Mouse (Mus musculus): ENCODE measurements around the gene Elfn1. TPM values are rescaled to one million over a fixed set of nuclear protein-coding genes. Genes with fewer than 3 reads are reported as not detected.
A peak's percentile ranks its signal among the peaks of the same experiment; 100 is the strongest.

Gene Elfn1
- polyA plus RNA-seq, 1 experiment = not detected

- Histone ChIP-seq H3K4me1 (ENCODE audit: control insufficient read depth, insufficient read depth, low read length) (no peaks in the 10 kb centered on the region), H3K4me3 (replicated peaks; ENCODE audit: control insufficient read depth, low read depth, low read length) (no peak overlapping the region), H3K27ac (ENCODE audit: control insufficient read depth, insufficient read depth, low read depth, low read length, poor library complexity) (no peak overlapping the region)
- WGBS = 67% methylated on average over 11 of the region's 11 CpGs
- no peak for TF ChIP-seq POLR2A (IDR thresholded peaks at IDR 0.05; ENCODE audit: borderline replicate concordance, control insufficient read depth, low read depth, low read length)
- no peak for TF ChIP-seq CTCF (IDR thresholded peaks at IDR 0.05; ENCODE audit: control insufficient read depth, insufficient read depth, low read length)
These were observed 13.9 kb downstream of the Elfn1 start for GRCm38 (mm10) chr5:139921666-139922065.

GRCm38 (mm10) chr5:139923867-139924266, 16.1 kb downstream of the Elfn1 start:
- WGBS = 85% methylated on average over 8 of the region's 8 CpGs
- H3K4me1 ChIP-seq (ENCODE audit: control insufficient read depth, insufficient read depth, low read length) = no peaks in the 10 kb centered on the region
- H3K4me3 ChIP-seq (replicated peaks; ENCODE audit: control insufficient read depth, low read depth, low read length) = no peak overlapping the region
- TF ChIP-seq POLR2A (IDR thresholded peaks at IDR 0.05; ENCODE audit: borderline replicate concordance, control insufficient read depth, low read depth, low read length) = no peak
- no peak for TF ChIP-seq CTCF (IDR thresholded peaks at IDR 0.05; ENCODE audit: control insufficient read depth, insufficient read depth, low read length)
- H3K27ac ChIP-seq (ENCODE audit: control insufficient read depth, insufficient read depth, low read depth, low read length, poor library complexity) = no peak overlapping the region

GRCm38 (mm10) chr5:139930102-139930501, 22.4 kb downstream of the Elfn1 start:
- WGBS = 86% methylated on average over 12 of the region's 12 CpGs

GRCm38 (mm10) chr5:139930927-139931351, 23.2 kb downstream of the Elfn1 start:
- H3K27ac ChIP-seq (ENCODE audit: control insufficient read depth, insufficient read depth, low read depth, low read length, poor library complexity) = no peak overlapping the region
- H3K4me1 ChIP-seq (ENCODE audit: control insufficient read depth, insufficient read depth, low read length) = no peaks in the 10 kb centered on the region
- no peak overlapping the region for H3K4me3 ChIP-seq (replicated peaks; ENCODE audit: control insufficient read depth, low read depth, low read length)
- TF ChIP-seq CTCF (IDR thresholded peaks at IDR 0.05; ENCODE audit: control insufficient read depth, insufficient read depth, low read length) (no peak), POLR2A (IDR thresholded peaks at IDR 0.05; ENCODE audit: borderline replicate concordance, control insufficient read depth, low read depth, low read length) (no peak)
- WGBS = 1% methylated on average over 12 of the region's 12 CpGs

More at GRCm38 (mm10) chr5:139930102-139930501, 22.4 kb downstream of the Elfn1 start:
- no peak for TF ChIP-seq POLR2A (IDR thresholded peaks at IDR 0.05; ENCODE audit: borderline replicate concordance, control insufficient read depth, low read depth, low read length)
- TF ChIP-seq CTCF (IDR thresholded peaks at IDR 0.05; ENCODE audit: control insufficient read depth, insufficient read depth, low read length) = no peak
- Histone ChIP-seq H3K4me1 (ENCODE audit: control insufficient read depth, insufficient read depth, low read length) (no peaks in the 10 kb centered on the region), H3K27ac (ENCODE audit: control insufficient read depth, insufficient read depth, low read depth, low read length, poor library complexity) (no peak overlapping the region), H3K4me3 (replicated peaks; ENCODE audit: control insufficient read depth, low read depth, low read length) (no peak overlapping the region)

GRCm38 (mm10) chr5:139931947-139932540, 24.3 kb downstream of the Elfn1 start:
- WGBS = 26% methylated on average over 15 of the region's 15 CpGs
- Histone ChIP-seq H3K4me1 (ENCODE audit: control insufficient read depth, insufficient read depth, low read length) (no peaks in the 10 kb centered on the region), H3K4me3 (replicated peaks; ENCODE audit: control insufficient read depth, low read depth, low read length) (no peak overlapping the region), H3K27ac (ENCODE audit: control insufficient read depth, insufficient read depth, low read depth, low read length, poor library complexity) (no peak overlapping the region)
- TF ChIP-seq POLR2A (IDR thresholded peaks at IDR 0.05; ENCODE audit: borderline replicate concordance, control insufficient read depth, low read depth, low read length) (no peak), CTCF (IDR thresholded peaks at IDR 0.05; ENCODE audit: control insufficient read depth, insufficient read depth, low read length) (no peak)

- no peak overlapping the region for H3K27ac ChIP-seq (ENCODE audit: control insufficient read depth, insufficient read depth, low read depth, low read length, poor library complexity)
- TF ChIP-seq CTCF (IDR thresholded peaks at IDR 0.05; ENCODE audit: control insufficient read depth, insufficient read depth, low read length) (no peak), POLR2A (IDR thresholded peaks at IDR 0.05; ENCODE audit: borderline replicate concordance, control insufficient read depth, low read depth, low read length) (no peak)
- H3K4me3 ChIP-seq (replicated peaks; ENCODE audit: control insufficient read depth, low read depth, low read length) = no peak overlapping the region
- WGBS = 44% methylated on average over 13 of the region's 13 CpGs
- H3K4me1 ChIP-seq (ENCODE audit: control insufficient read depth, insufficient read depth, low read length) = no peaks in the 10 kb centered on the region
These were observed 25.0 kb downstream of the Elfn1 start for GRCm38 (mm10) chr5:139932595-139933271.

GRCm38 (mm10) chr5:139933476-139933875, 25.7 kb downstream of the Elfn1 start:
- Histone ChIP-seq H3K27ac (ENCODE audit: control insufficient read depth, insufficient read depth, low read depth, low read length, poor library complexity) (no peak overlapping the region), H3K4me3 (replicated peaks; ENCODE audit: control insufficient read depth, low read depth, low read length) (no peak overlapping the region), H3K4me1 (ENCODE audit: control insufficient read depth, insufficient read depth, low read length) (no peaks in the 10 kb centered on the region)
- 39% methylated on average over 7 of the region's 7 CpGs for WGBS
- TF ChIP-seq POLR2A (IDR thresholded peaks at IDR 0.05; ENCODE audit: borderline replicate concordance, control insufficient read depth, low read depth, low read length) (no peak), CTCF (IDR thresholded peaks at IDR 0.05; ENCODE audit: control insufficient read depth, insufficient read depth, low read length) (peak; percentile 66)

- WGBS = 37% methylated on average over 13 of the region's 13 CpGs
- Histone ChIP-seq H3K27ac (ENCODE audit: control insufficient read depth, insufficient read depth, low read depth, low read length, poor library complexity) (no peak overlapping the region), H3K4me1 (ENCODE audit: control insufficient read depth, insufficient read depth, low read length) (no peaks in the 10 kb centered on the region), H3K4me3 (replicated peaks; ENCODE audit: control insufficient read depth, low read depth, low read length) (no peak overlapping the region)
- TF ChIP-seq CTCF (IDR thresholded peaks at IDR 0.05; ENCODE audit: control insufficient read depth, insufficient read depth, low read length) = no peak
- TF ChIP-seq POLR2A (IDR thresholded peaks at IDR 0.05; ENCODE audit: borderline replicate concordance, control insufficient read depth, low read depth, low read length) = no peak
These were observed 28.7 kb downstream of the Elfn1 start for GRCm38 (mm10) chr5:139936431-139936830.

Data from bone marrow, adult 2 months (tissue).